Mouse (Mus musculus) fibroblast of lung, adult 2 months (primary cell): ENCODE measurements around the gene Msl1.

Experiments
- DNase-seq: peaks from one replicate; pipeline ENCODE4 v3.0.0-alpha.2; 2011; ENCODE audit warnings: low read depth

The Msl1 gene

DNA sequence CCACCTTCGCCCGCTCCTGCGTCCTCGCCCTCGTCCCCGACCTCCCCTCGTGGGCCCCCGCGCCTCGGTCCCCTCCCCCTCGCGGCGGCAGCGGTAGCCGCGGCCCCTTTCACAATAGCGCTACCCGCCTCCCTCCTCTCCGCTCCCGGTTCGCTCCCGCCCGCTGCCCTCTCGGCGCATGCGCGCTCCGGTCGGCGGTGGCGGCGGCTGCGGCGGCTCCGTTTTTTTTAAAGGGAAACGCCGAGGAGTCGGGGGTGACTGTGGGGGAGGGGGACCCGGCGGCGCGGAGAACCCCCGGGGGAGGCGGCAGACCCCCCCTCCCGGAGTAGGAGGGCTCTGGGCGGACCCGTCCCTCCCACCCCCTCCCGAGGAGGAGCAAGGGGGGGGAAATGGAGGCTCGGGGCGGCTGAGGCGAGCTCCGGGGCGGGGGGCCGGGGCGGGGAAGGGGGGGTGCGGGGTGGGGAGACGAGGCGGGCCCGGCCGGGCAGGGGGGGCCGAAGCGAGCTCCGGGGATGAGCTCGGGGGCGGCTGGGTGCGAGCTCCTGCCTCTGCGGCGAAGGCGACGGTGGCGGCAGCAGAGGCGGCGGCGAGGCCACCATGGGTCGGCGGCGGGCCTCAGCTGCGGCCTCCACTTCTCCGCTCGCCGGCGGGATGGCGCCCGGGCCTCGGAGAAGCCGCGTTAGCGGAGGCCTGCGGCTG is at the start of gene Msl1:
Msl1 (plus strand) TSS at position 502 of the 699 bp plus-strand sequence.
- DNase-seq, result no peak

GRCm38 (mm10) chr11:98745932-98746853 is 49.1 kb upstream of the Msl1 start:
- DNase-seq, result no peak

- peak; percentile 72 for DNase-seq
Observed at GRCm38 (mm10) chr11:98746855-98747693, 48.2 kb upstream of the Msl1 start.

- no peak for DNase-seq
Observed at GRCm38 (mm10) chr11:98747804-98748505, 47.4 kb upstream of the Msl1 start.

DNA sequence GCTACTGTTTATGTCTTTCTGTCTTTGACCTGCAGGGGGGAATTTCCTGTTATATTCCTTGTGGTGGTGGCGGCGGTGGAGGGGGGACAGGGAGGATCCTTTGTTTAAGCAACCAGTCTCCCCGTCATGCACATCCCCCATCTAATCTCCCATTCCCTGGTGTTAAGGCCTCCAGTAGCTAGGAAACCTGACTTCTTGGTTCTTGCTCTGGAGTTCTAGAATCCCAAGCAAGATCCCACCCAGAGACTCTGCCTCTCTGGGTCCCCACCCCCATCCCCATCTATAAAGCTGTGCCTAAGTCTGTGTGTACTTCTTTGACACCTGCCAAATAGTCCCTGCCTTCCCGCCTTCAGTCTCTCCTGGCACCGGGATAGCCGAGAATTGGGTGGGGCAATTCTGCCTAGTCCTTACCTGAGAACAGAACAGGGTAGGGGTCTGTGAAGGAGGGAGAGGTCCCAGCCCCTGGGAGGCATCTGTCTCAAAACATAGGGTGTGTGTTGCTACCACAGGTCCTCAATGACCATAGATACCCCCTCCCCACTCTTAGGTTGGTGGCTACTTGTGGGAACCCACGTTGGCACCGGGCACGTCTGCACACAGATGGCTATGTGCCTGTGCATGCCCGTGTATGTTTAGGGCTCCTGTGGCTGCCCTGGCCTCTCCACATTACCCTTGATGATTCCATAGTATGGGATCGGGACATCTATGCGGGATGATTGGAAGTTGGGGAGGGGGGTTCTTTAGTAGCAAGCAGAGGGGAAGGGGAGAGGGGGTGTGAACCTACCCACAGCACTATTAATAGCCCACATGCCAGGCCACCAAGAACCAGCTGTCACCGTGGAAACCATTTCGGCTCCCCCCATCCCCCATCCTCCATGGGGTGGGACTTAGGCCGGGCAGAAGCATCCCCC is 46.6 kb upstream of the Msl1 start:
- DNase-seq, result no peak

DNA sequence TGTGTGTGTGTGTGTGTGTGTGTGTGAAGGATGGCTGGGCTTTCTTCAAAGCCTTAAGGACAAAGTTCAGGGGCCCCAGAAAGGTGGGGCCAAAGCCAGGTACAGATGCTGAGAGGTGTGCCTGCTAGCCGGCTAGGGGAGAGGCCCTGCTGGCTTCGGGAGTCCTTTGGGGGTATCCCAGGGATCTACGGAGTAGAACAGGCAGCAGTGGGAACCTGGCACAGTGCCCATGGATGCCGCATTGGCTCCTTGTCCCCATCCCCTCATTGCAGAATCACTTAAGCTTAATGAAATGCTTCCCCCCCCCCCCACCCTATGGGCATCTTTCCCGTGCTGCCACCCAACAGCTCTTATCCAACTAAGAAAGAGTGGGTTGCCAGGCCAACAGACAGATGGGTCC is 45.6 kb upstream of the Msl1 start:
- DNase-seq, result no peak

DNA sequence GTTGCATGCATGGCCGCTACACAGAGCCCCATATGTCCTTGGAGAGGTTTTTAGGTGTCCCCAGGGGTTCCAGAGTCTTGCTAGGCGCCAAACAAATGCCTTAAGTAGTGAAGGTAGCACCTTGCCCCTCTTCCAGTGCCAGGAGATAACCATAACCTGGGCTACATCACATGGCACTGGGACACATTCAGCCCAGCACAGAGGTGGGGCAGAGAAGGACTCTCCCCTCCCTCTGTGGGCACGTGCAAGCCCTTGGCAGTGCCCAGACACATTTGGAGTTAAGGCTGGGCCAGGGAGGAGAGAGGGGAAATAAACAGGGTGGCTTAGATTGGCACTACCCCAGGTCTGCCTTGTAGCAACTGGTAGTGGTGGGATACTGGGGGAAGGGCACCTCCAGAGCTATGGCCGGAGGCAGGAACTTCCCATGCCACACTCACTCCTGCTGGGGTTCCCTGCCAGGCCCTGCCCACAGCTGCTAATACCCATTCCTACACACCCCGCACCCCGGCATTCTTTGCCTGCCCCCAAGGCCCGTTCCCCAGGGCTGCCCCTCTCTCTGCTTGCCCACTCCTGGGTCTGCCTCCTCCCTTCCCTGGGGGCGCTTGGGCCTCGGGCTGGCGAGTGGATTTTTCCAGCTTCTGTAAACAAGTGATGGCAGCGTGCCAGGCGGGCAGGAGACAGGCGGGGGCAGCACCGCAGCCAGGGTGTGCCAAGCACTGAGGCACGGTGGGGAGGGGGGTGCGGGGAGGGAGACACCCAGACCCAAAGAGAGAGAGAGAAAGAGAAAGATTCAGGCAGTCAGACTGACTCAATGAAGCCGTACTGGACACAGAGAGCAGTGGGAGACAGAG is 44.7 kb upstream of the Msl1 start:
- DNase-seq, result peak; percentile 78

GRCm38 (mm10) chr11:98751221-98751782 is 44.0 kb upstream of the Msl1 start:
- no peak for DNase-seq

GRCm38 (mm10) chr11:98752562-98753140 is 42.7 kb upstream of the Msl1 start:
- no peak for DNase-seq

DNA sequence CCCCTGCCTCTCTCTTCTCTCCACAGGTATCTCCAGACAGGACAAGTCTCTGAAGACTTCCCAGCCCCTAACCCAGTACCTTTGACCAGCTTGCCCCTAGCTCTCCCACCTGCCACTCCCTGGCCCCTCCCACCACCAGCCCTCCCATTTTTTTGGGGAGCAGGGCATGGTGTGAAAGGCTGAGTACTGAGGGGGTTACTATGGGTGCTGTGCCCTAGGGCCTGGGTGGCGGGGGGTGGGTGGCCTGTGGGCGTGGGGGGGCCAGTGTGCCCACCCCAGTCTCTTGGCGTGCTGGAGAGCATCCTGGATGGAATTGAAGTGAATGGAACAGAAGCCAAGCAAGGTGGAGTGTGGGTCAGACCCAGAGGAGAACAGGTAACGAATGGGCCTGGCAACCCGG is 42.1 kb upstream of the Msl1 start:
- no peak for DNase-seq

DNA sequence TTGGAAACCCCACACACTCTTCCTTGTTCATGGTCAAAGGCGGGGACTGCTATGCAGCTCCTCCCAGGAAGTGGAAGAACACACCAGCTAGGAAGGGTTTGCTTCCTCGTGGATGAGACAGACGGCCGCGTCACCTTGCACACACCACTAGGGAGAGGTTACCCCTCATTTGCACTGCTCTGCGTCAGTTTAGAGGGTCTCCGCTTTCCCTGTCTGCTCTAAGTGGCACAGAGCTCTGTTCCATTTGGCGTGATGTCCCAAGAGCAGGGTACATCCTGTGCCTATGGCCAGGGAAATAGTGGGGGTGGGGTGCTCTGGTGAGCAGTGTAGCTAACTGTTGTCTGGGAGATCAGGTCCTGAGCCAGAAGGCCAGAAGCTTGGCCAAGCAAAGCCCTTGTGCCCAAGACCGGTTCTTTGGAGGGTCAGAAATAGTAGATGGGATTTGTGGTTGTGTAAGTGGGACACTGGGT is 41.1 kb upstream of the Msl1 start:
- DNase-seq, result no peak

GRCm38 (mm10) chr11:98754621-98755181 is 40.6 kb upstream of the Msl1 start:
- DNase-seq, result no peak

- DNase-seq, result no peak
Observed at GRCm38 (mm10) chr11:98755726-98756380, 39.5 kb upstream of the Msl1 start.

GRCm38 (mm10) chr11:98756711-98757110 is 38.6 kb upstream of the Msl1 start:
- no peak for DNase-seq

DNA sequence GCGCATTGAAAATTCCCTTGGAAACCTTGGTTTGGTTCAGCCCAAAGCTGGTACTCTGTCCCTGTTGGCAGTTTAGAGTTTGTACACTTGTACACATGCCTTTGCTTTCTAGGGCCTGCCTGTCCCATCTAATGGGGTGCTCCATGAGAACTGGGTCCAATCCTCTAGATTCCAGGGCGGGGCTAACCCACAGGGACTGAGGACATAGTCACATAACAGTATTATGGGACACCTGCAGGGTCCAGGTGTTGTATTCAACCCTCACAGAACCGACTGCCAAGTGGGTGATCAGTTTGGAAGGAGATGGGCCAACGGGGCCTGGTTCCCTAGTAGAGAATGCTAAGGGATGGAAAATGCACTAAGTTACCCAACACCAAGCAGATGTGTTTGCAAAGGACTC is 33.4 kb upstream of the Msl1 start:
- DNase-seq, result no peak

GRCm38 (mm10) chr11:98762756-98763501 is 32.4 kb upstream of the Msl1 start:
- peak; percentile 80 for DNase-seq

- no peak for DNase-seq
Observed at GRCm38 (mm10) chr11:98763502-98763861, 31.8 kb upstream of the Msl1 start.
